Mouse (Mus musculus) C2C12 (cell line): Measurements from ENCODE around the gene Hoxb5. TPM values are rescaled to one million over a fixed set of nuclear protein-coding genes. Genes with fewer than 3 reads are reported as not detected.
A peak's percentile ranks its signal among the peaks of the same experiment; 100 is the strongest.

Experiments used
- H3K27me3 ChIP-seq: one replicate; pipeline ENCODE4 v1.6.1; 2011; ENCODE audit not compliant: control insufficient read depth, insufficient read depth, insufficient read length
- H3K36me3 ChIP-seq: one replicate; pipeline ENCODE4 v1.6.1; 2011; ENCODE audit not compliant: control insufficient read depth, insufficient read depth
- H3K4me3 ChIP-seq: one replicate; pipeline ENCODE4 v1.5.1; 2011; ENCODE audit warnings: mild to moderate bottlenecking, control low read depth; ENCODE audit not compliant: poor library complexity, insufficient read depth, severe bottlenecking
- H3K79me2 ChIP-seq: one replicate; pipeline ENCODE4 v1.6.1; 2011; ENCODE audit not compliant: control insufficient read depth, insufficient read depth
- H3K79me3 ChIP-seq: one replicate; pipeline ENCODE4 v1.6.1; 2011; ENCODE audit warnings: low read depth, control low read depth
- H3ac ChIP-seq: one replicate; pipeline ENCODE3; 2011; ENCODE audit warnings: low read depth; ENCODE audit not compliant: control insufficient read depth, insufficient read length
- CEBPB ChIP-seq: IDR thresholded peaks from one replicate; pipeline ENCODE4 v1.6.1; 2011; ENCODE audit warnings: low read depth, mild to moderate bottlenecking, control low read depth, moderate library complexity
- CTCF ChIP-seq: IDR thresholded peaks from one replicate; pipeline ENCODE4 v1.5.1; 2011; ENCODE audit not compliant: control insufficient read depth, insufficient read depth, insufficient read length
- FOSL1 ChIP-seq: IDR thresholded peaks from one replicate; pipeline ENCODE4 v1.8.0; 2011; ENCODE audit warnings: mild to moderate bottlenecking, low read length; ENCODE audit not compliant: poor library complexity, insufficient read depth, severe bottlenecking
- MAX ChIP-seq: IDR thresholded peaks from one replicate; pipeline ENCODE4 v1.6.1; 2011; ENCODE audit warnings: mild to moderate bottlenecking, control low read depth
- MYOD1 ChIP-seq: IDR thresholded peaks from one replicate; pipeline ENCODE4 v1.6.1; 2011; ENCODE audit warnings: low read depth; ENCODE audit not compliant: control insufficient read depth, insufficient read length
- MYOG ChIP-seq: IDR thresholded peaks from one replicate; pipeline ENCODE4 v1.6.1; 2011; ENCODE audit not compliant: control insufficient read depth, insufficient read length; ENCODE audit errors: extremely low read depth
- USF1 ChIP-seq: IDR thresholded peaks from one replicate; pipeline ENCODE4 v1.6.1; 2011; ENCODE audit warnings: low read depth, mild to moderate bottlenecking, control low read depth, moderate library complexity
- polyA plus RNA-seq: library from polyadenylated mRNA; unstranded; fragments of >200 nt; fragmentation: generic; extraction: Trizol; gene quantifications from one replicate; pipeline ENCODE4 v1.2.1, GENCODE M21; 2012; ENCODE audit warnings: missing spikeins

The Hoxb5 gene
- polyA plus RNA-seq, 1 experiment, result not detected

- H3K4me3 ChIP-seq, result no peak within 1 kb of the TSS
- H3K79me3 ChIP-seq, result no peaks in the 10 kb centered on the region
- peaks cover 92% of the 10 kb centered on the region for H3K27me3 ChIP-seq
- H3K79me2 ChIP-seq, result no peaks in the 10 kb centered on the region
- peak within 1 kb of the TSS; percentile 42 for H3ac ChIP-seq
- TF ChIP-seq USF1 (peak; percentile 70), MYOG (no peak), MAX (no peak), CTCF (no peak)
- H3K36me3 ChIP-seq, result no peaks in the 10 kb centered on the region
These were observed 17.1 kb upstream of the Hoxb5 start, which contains the start of gene Hoxb7 for GRCm38 (mm10) chr11:96285771-96286738. TSS of gene Hoxb7 (plus strand) at chr11:96286623.

GRCm38 (mm10) chr11:96286739-96287385 is 16.3 kb upstream of the Hoxb5 start:
- peak overlapping the region; percentile 42 for H3ac ChIP-seq
- no peaks in the 10 kb centered on the region for H3K79me3 ChIP-seq
- peaks cover 91% of the 10 kb centered on the region for H3K27me3 ChIP-seq
- H3K79me2 ChIP-seq, result no peaks in the 10 kb centered on the region
- no peaks in the 10 kb centered on the region for H3K36me3 ChIP-seq
- no peak overlapping the region for H3K4me3 ChIP-seq
- no peak for TF ChIP-seq CEBPB

- no peaks in the 10 kb centered on the region for H3K79me2 ChIP-seq
- H3ac ChIP-seq, result no peak overlapping the region
- peaks cover 90% of the 10 kb centered on the region for H3K27me3 ChIP-seq
- no peak for TF ChIP-seq MAX
- TF ChIP-seq MYOD1, result no peak
- no peak for TF ChIP-seq MYOG
- no peak for TF ChIP-seq USF1
- no peak for TF ChIP-seq FOSL1
- no peak for TF ChIP-seq CEBPB
- TF ChIP-seq CTCF, result no peak
- no peaks in the 10 kb centered on the region for H3K36me3 ChIP-seq
- H3K79me3 ChIP-seq, result no peaks in the 10 kb centered on the region
- H3K4me3 ChIP-seq, result no peak overlapping the region
These were observed 15.7 kb upstream of the Hoxb5 start for GRCm38 (mm10) chr11:96287411-96287810.

GRCm38 (mm10) chr11:96288455-96289221 is 14.5 kb upstream of the Hoxb5 start:
- no peak overlapping the region for H3ac ChIP-seq
- no peaks in the 10 kb centered on the region for H3K79me2 ChIP-seq
- no peak for TF ChIP-seq MYOG
- TF ChIP-seq CEBPB, result no peak
- TF ChIP-seq MYOD1, result no peak
- no peak for TF ChIP-seq MAX
- H3K27me3 ChIP-seq, result peaks cover 92% of the 10 kb centered on the region
- H3K79me3 ChIP-seq, result no peaks in the 10 kb centered on the region
- H3K36me3 ChIP-seq, result no peaks in the 10 kb centered on the region
- no peak overlapping the region for H3K4me3 ChIP-seq

GRCm38 (mm10) chr11:96289293-96289692 is 13.8 kb upstream of the Hoxb5 start:
- TF ChIP-seq MAX (no peak), CTCF (no peak), MYOD1 (no peak), MYOG (no peak), CEBPB (no peak), FOSL1 (no peak), USF1 (no peak)
- Histone ChIP-seq H3ac (no peak overlapping the region), H3K79me3 (no peaks in the 10 kb centered on the region), H3K36me3 (no peaks in the 10 kb centered on the region), H3K4me3 (no peak overlapping the region), H3K27me3 (peaks cover 90% of the 10 kb centered on the region), H3K79me2 (no peaks in the 10 kb centered on the region)
